Mouse (Mus musculus) intestine, embryonic 16.5 days (tissue): ENCODE measurements around the gene Cd59b. TPM values are rescaled to one million over a fixed set of nuclear protein-coding genes. Genes with fewer than 3 reads are reported as not detected.
"Not testable (repeated sequence)": the region's sequence is repeated elsewhere in the genome, so short reads cannot be mapped to it uniquely, and the experiment has no call there.

ENCODE experiments used
- ATAC-seq: fragments of 200-750 bp; cut with Nextera tagmentation; 2 replicates; pipeline ENCODE4 v1.8.0; 2017; ENCODE audit warnings: moderate TSS enrichment, moderate library complexity
- H3K27ac ChIP-seq: fragments of 300-500 bp; sonication (generic); 2 replicates; pipeline ENCODE4 v1.5.1; 2014; ENCODE audit warnings: mild to moderate bottlenecking, low read length
- H3K27me3 ChIP-seq: fragments of 300-500 bp; sonication (generic); replicated peaks from 2 replicates; pipeline ENCODE4 v1.6.1; 2014; ENCODE audit warnings: low read length, control low read depth, mixed read lengths; ENCODE audit not compliant: control insufficient read depth, insufficient read depth
- H3K36me3 ChIP-seq: fragments of 300-500 bp; sonication (generic); 2 replicates; pipeline ENCODE4 v1.6.1; 2014; ENCODE audit warnings: low read length, control low read depth; ENCODE audit not compliant: control insufficient read depth, insufficient read depth
- H3K4me1 ChIP-seq: fragments of 300-500 bp; sonication (generic); 2 replicates; pipeline ENCODE4 v1.6.1; 2014; ENCODE audit warnings: low read length, control low read depth, mixed read lengths; ENCODE audit not compliant: control insufficient read depth, insufficient read depth
- H3K4me2 ChIP-seq: fragments of 300-500 bp; sonication (generic); 2 replicates; pipeline ENCODE4 v1.6.1; 2014; ENCODE audit warnings: low read depth, low read length, control low read depth
- H3K4me3 ChIP-seq: fragments of 300-500 bp; sonication (generic); 2 replicates; pipeline ENCODE4 v1.5.1; 2014; ENCODE audit warnings: mild to moderate bottlenecking, low read length
- H3K9ac ChIP-seq: fragments of 300-500 bp; sonication (generic); 2 replicates; pipeline ENCODE4 v1.6.1; 2014; ENCODE audit warnings: low read depth, low read length
- H3K9me3 ChIP-seq: fragments of 300-500 bp; sonication (generic); 2 replicates; pipeline ENCODE4 v1.6.1; 2016; ENCODE audit warnings: low read length, control low read depth; ENCODE audit not compliant: control insufficient read depth
- WGBS: fragments of 180-500 bp; shearing (Covaris S2); extraction: QIAGEN DNeasy Blood & Tissue Kit; methylation state at CpG from one replicate; pipeline ENCODE4 v1.1.7; 2014; 5-methylcytosine and 5-hydroxymethylcytosine counted together
- polyA plus RNA-seq: library from polyadenylated mRNA; unstranded; fragments of >200 nt; fragmentation: Nextera tagmentation; extraction: Ambion mirVana; gene quantifications from 2 replicates; pipeline ENCODE4 v1.2.1, GENCODE M21; 2015

Cd59b gene
- polyA plus RNA-seq, 1 experiment from 2014 or later: 6.8 TPM

DNA sequence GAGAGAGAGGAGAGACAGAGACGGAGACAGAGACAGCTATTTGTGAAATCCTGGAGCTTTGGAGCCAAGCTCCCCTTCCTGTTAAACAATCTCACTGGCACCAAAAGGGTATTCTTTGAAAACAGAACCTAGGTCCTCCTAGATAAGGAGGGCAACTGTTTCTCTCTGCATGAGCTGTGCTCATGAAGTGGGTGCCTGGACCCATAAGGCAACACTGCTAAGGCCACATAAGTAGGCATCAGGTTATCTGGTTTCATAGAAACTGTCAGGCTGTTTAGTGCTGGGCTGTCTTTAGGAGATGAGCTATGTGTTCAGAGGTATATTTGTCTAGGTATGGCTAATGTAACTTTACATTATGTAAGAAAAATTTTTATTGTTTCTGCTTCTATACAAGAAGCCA is 17.9 kb downstream of the Cd59b start:
- H3K4me2 ChIP-seq, H3K9ac ChIP-seq, H3K36me3 ChIP-seq, H3K9me3 ChIP-seq, H3K4me3 ChIP-seq, ATAC-seq, H3K27ac ChIP-seq, H3K4me1 ChIP-seq, H3K27me3 ChIP-seq: not testable (repeated sequence)
- WGBS: 81% methylated on average over 1 of the region's 1 CpGs

DNA sequence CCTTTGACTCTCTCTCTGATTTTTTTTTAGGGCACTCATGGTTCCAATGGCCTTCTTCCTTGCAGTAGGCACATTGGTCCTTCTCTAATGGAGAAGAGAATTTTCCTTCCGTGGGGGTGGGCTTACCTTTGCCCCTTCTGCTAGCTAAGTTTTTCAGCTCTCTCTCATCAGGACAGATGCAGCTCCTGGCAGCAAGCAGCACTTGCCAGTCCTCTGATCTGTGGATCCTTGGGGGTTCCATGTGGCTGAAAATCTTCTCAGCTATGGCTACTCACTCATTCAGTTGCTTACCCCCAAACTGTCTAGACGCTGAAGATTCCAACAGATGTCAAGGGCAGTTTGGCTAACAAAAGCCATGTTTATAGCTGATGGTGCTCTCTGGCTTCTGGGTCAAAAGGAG is 23.7 kb downstream of the Cd59b start:
- no peaks in the 10 kb centered on the region for H3K4me1 ChIP-seq
- no peak overlapping the region for H3K9ac ChIP-seq
- H3K27ac ChIP-seq: no peak overlapping the region
- no peaks in the 10 kb centered on the region for H3K27me3 ChIP-seq
- no peak overlapping the region for H3K4me2 ChIP-seq
- H3K9me3 ChIP-seq: no peaks in the 10 kb centered on the region
- no peaks in the 10 kb centered on the region for H3K36me3 ChIP-seq
- 65% methylated on average over 2 of the region's 2 CpGs for WGBS
- ATAC-seq: no peak
- H3K4me3 ChIP-seq: no peak overlapping the region

DNA sequence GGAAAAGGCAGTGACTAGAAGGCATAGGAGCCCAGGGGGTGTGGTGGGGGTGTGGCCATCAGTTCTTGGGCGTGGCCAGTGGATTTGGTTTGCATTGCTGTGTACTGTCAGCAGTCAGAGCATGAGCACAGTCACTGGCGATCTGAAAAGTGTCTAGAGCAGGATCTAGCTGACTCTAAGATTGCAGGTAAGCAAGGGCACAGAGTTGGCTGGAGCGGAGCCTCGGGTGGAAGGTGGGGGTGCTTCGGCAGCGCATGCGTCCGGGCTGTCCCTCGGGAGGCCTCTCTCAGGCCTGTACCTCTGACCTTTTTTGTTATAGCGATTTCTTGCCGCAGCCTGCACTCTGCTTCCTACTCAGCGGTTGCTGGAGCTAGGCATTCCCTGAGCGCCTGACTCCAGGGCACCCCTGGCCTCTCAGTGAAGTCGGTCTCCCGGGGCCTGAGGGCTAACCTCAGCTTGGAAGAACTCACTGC is 26.1 kb downstream of the Cd59b start, which contains the start of gene Cd59a:
Gene Cd59a, plus strand, starts transcription at position 61 of the 473 bp plus-strand sequence.
- Histone ChIP-seq H3K36me3 (no peaks in the 10 kb centered on the region), H3K4me2 (peak within 1 kb of the TSS; percentile 67), H3K4me1 (peaks cover 2% of the 10 kb centered on the region; the same call in 1 of the 2 replicates), H3K9ac (peak within 1 kb of the TSS; percentile 72), H3K27ac (peak within 1 kb of the TSS; percentile 89), H3K27me3 (no peaks in the 10 kb centered on the region), H3K9me3 (no peaks in the 10 kb centered on the region), H3K4me3 (peak within 1 kb of the TSS; percentile 55)
- 5% methylated on average over 15 of the region's 15 CpGs for WGBS
- ATAC-seq: peak; percentile 95

DNA sequence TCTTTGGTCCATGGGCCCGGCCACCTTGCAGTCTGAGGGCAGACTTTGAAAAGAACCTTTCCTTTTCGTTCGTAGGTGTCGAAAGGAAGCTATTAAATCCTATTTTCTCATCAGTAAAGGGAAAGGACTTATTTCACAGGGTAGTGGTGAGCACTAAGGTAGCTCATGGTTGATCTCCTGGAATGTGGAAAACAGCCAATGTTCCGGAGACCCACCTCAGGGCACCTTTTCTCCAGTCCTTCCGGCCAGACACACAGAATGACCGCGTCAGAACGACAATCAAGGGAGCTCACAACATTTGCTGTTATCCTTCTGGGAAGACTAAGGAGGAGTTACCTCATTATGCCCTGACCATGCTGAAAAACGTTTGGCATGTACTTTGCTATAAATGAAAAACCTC is 26.6 kb downstream of the Cd59b start:
- no peak for ATAC-seq
- WGBS: 40% methylated on average over 10 of the region's 10 CpGs
- H3K27ac ChIP-seq: peak overlapping the region; percentile 89

DNA sequence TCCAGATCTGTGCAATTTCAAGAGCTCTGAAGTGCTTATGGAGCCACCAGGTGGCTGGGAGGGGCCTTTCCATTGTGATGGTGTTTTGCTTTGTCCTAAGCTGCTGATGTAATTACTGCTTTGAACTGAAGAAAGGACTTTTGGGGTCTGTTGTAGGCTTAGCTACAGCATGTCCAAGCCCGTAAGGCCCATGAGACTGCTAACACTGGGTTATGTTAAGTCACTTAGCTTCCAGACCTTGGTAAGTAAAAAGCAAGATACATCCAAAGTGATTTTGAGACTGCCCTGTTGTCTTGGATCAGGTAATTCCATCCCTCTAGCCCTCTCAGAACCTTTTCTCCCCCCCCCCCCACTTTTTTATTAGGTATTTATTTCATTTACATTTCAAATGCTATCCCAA is 27.1 kb downstream of the Cd59b start:
- not testable (repeated sequence) for H3K4me2 ChIP-seq, H3K27ac ChIP-seq, ATAC-seq, H3K4me1 ChIP-seq, H3K9ac ChIP-seq, H3K36me3 ChIP-seq, H3K9me3 ChIP-seq, H3K27me3 ChIP-seq, H3K4me3 ChIP-seq
- 92% methylated on average over 1 of the region's 1 CpGs for WGBS

More for the DNA sequence above, 26.6 kb downstream of the Cd59b start:
- peak overlapping the region; percentile 55 for H3K4me3 ChIP-seq
- H3K9ac ChIP-seq: peak overlapping the region; percentile 72
- peak overlapping the region; percentile 67 for H3K4me2 ChIP-seq
- H3K27me3 ChIP-seq: no peaks in the 10 kb centered on the region
- H3K9me3 ChIP-seq: no peaks in the 10 kb centered on the region
- H3K36me3 ChIP-seq: no peaks in the 10 kb centered on the region
- peaks cover 2% of the 10 kb centered on the region; the same call in 1 of the 2 replicates for H3K4me1 ChIP-seq

DNA sequence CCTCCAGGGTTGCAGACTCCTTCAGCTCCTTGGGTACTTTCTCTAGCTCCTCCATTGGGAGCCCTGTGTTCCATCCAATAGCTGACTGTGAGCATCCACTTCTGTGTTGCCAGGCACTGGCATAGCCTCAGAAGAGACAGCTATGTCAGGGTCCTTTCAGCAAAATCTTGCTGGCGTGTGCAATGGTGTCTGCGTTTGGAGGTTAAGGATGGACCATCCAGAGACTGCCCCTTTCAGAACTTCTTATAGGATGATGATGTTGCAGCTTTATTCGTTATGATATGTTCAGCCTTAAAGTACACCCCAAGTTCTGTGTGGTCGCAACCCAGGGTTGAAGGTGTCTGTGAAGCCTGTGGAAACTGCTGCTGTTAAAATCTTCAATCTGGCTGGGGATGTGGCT is 27.7 kb downstream of the Cd59b start:
- ATAC-seq, H3K4me2 ChIP-seq, H3K9ac ChIP-seq, H3K27me3 ChIP-seq, H3K9me3 ChIP-seq, H3K27ac ChIP-seq, H3K36me3 ChIP-seq, H3K4me1 ChIP-seq, H3K4me3 ChIP-seq: not testable (repeated sequence)
- WGBS: 94% methylated on average over 4 of the region's 4 CpGs

DNA sequence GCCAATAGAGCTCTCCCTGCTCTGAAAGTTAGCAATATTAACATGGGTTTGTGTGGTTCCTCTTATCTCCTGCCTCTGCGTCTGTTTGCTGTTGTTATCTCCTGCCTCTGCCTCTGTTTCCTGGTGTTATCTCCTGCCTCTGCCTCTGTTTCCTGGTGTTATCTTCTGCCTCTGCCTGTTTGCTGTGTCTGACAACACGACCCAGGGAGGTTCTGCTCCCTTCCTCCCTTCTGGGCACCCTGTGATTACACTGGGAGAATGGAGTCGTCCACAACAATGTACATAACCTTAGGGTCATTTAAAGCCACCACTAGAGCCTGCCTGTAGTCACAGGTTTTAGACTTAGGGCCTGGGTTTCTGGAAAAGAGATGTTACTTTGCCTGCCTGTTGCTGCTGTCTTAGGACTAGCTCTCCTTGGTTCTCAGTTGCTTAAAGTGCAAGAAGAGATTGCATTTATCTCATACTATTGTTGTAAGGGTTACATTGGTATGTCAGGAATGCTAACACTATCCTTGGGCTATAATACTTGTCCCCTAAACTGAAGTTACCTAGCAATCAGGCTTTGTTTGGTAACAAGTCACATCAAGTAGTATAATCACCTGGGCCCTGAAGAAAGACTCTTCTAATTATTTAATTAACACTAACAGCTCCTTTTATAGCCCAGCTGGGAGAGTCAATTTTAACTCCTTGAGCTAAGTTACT is 29.0 kb downstream of the Cd59b start:
- no peak overlapping the region for H3K4me3 ChIP-seq
- ATAC-seq: peak; percentile 46
- no peak overlapping the region for H3K9ac ChIP-seq
- peaks cover 2% of the 10 kb centered on the region; the same call in 1 of the 2 replicates for H3K4me1 ChIP-seq
- no peaks in the 10 kb centered on the region for H3K9me3 ChIP-seq
- no peaks in the 10 kb centered on the region for H3K27me3 ChIP-seq
- WGBS: 26% methylated on average over 3 of the region's 3 CpGs
- no peak overlapping the region for H3K4me2 ChIP-seq
- H3K27ac ChIP-seq: no peak overlapping the region
- H3K36me3 ChIP-seq: no peaks in the 10 kb centered on the region

DNA sequence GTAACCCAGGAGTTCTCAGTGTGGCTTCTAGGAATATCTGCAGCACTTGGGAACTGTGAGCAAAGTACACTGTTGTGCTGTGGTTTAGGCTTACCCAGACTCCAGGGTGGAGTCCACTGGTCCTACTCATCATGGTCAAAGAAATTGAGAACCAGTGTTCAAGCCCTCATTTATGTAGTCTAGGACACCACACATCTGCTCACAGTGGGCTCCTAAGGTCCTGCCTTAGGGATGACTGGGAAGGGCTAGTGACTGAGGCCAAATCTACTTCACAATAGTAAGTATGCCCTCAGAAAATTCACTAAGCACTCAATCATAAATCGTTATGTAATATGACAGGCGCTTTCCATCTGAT is 29.6 kb downstream of the Cd59b start:
- no peak overlapping the region for H3K9ac ChIP-seq
- WGBS: 93% methylated on average over 2 of the region's 2 CpGs

DNA sequence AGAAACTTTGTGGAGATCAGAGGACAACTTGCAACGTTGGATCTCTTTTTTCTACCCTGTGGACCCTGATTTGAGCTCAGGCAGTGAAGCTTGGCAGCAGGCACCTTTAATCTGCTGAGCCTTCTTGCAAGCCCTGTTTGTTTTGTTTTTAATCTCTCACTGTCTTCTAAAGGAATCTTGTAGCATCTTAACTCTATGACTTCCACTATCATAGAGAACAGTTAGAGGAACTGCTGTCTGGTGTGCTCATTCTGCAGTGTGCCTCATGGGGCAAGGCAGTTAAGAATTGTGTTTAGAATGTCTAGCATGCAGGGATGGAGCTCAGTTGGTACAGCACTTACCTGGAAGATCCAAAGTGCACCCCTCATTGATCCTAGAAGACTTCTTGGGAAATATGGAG is 30.3 kb downstream of the Cd59b start:
- Histone ChIP-seq H3K9ac (no peak overlapping the region), H3K36me3 (no peaks in the 10 kb centered on the region), H3K27me3 (no peaks in the 10 kb centered on the region), H3K27ac (no peak overlapping the region), H3K9me3 (no peaks in the 10 kb centered on the region), H3K4me1 (peaks cover 2% of the 10 kb centered on the region; the same call in 1 of the 2 replicates), H3K4me2 (no peak overlapping the region), H3K4me3 (no peak overlapping the region)
- no peak for ATAC-seq
- 73% methylated on average over 1 of the region's 1 CpGs for WGBS

More for the DNA sequence above, 29.6 kb downstream of the Cd59b start:
- peaks cover 2% of the 10 kb centered on the region; the same call in 1 of the 2 replicates for H3K4me1 ChIP-seq
- no peaks in the 10 kb centered on the region for H3K36me3 ChIP-seq
- ATAC-seq: no peak
- no peak overlapping the region for H3K4me3 ChIP-seq
- no peak overlapping the region for H3K27ac ChIP-seq
- no peaks in the 10 kb centered on the region for H3K9me3 ChIP-seq
- H3K27me3 ChIP-seq: no peaks in the 10 kb centered on the region
- no peak overlapping the region for H3K4me2 ChIP-seq
